Comparison of ENCODE assay signal across 27 mouse cellular contexts in genomic region chr2:83797902-83798497, GRCm38 (mm10). TPM values are rescaled to one million over a fixed set of nuclear protein-coding genes. Genes with fewer than 3 reads are reported as not detected.
A peak's percentile ranks its signal among the peaks of the same experiment; 100 is the strongest.
DNase-seq lines count a peak whose midpoint lies in the region; ATAC-seq and TF ChIP-seq lines count a peak whose summit lies in the region.
"Had no signal": no experiment of that assay in that cellular context is flagged by ENCODE, and none has a peak within 500 bp of the region (broad histone marks: within the 10 kb centered on the region; RNA-seq: fewer than 3 reads in every experiment).

No protein-coding gene starts in this region.

- DNase-seq in forebrain, embryonic 14.5 days (ENCODE audit: low spot score) = peak; percentile 59
- DNase-seq in forebrain, embryonic 10.5 days (ENCODE audit: extremely low spot score, low spot score) = no peak
- no peak for DNase-seq in midbrain, embryonic 10.5 days (ENCODE audit: low spot score)
- DNase-seq in Muller cell, postnatal 12 days (ENCODE audit: inconsistent ontology term) = peak; percentile 61
- DNase-seq in brain, embryonic 14.5 days (ENCODE audit: low read depth) = peak; percentile 76
- DNase-seq in adrenal gland, postnatal 14 days = no peak
- DNase-seq: adrenal gland, adult 8-10 months; adrenal gland, postnatal 36 days; cerebellum, adult 11 months; cerebellum, adult 2 months; cerebellum, adult 9-11 months; cerebellum, postnatal 25 days; gastrocnemius, postnatal 10 days; gastrocnemius, postnatal 36 days; kidney, adult 11 months had no signal

- H3K4me1 ChIP-seq in forebrain, embryonic 14.5 days (ENCODE audit: control insufficient read depth, insufficient read depth, low read length) = peaks cover 4% of the 10 kb centered on the region; the same call in 1 of the 2 replicates
- no peaks in the 10 kb centered on the region for H3K4me1 ChIP-seq in forebrain, embryonic 10.5 days
- H3K4me1 ChIP-seq in midbrain, embryonic 12.5 days = no peaks in the 10 kb centered on the region
- H3K4me1 ChIP-seq in midbrain, embryonic 10.5 days = no peaks in the 10 kb centered on the region
- no peaks in the 10 kb centered on the region for H3K4me1 ChIP-seq in intestine, embryonic 16.5 days (ENCODE audit: control insufficient read depth, insufficient read depth, low read length)
- H3K4me1 ChIP-seq: embryonic facial prominence, embryonic 12.5 days; embryonic facial prominence, embryonic 15.5 days; hindbrain, embryonic 12.5 days; hindbrain, embryonic 15.5 days had no signal

- no peak overlapping the region for H3K9ac ChIP-seq in forebrain, embryonic 14.5 days (ENCODE audit: low read length)
- no peak overlapping the region for H3K9ac ChIP-seq in midbrain, embryonic 12.5 days (replicated peaks)
- H3K9ac ChIP-seq in intestine, embryonic 16.5 days (ENCODE audit: low read depth, low read length) = no peak overlapping the region
- H3K9ac ChIP-seq: embryonic facial prominence, embryonic 12.5 days; embryonic facial prominence, embryonic 15.5 days; hindbrain, embryonic 12.5 days; hindbrain, embryonic 15.5 days had no signal

- no peak for TF ChIP-seq POLR2A in brain, embryonic 14.5 days (IDR thresholded peaks at IDR 0.05; ENCODE audit: borderline replicate concordance, extremely low read depth, insufficient read depth, insufficient read length, poor library complexity, severe bottlenecking)

- no peak overlapping the region for H3K4me2 ChIP-seq in forebrain, embryonic 14.5 days (ENCODE audit: low read length)
- H3K4me2 ChIP-seq in midbrain, embryonic 12.5 days (replicated peaks) = no peak overlapping the region
- no peak overlapping the region for H3K4me2 ChIP-seq in intestine, embryonic 16.5 days (ENCODE audit: low read depth, low read length)
- H3K4me2 ChIP-seq: embryonic facial prominence, embryonic 12.5 days; embryonic facial prominence, embryonic 15.5 days; heart, embryonic 11.5 days; hindbrain, embryonic 12.5 days; hindbrain, embryonic 15.5 days had no signal

- peak; percentile 67 for ATAC-seq in forebrain, embryonic 14.5 days
- 0 out of 2 replicates have a peak, but pooled peaks have one; percentile 50 for ATAC-seq in midbrain, embryonic 12.5 days (ENCODE audit: low FRiP score, low read depth)
- no peak for ATAC-seq in intestine, embryonic 16.5 days
- ATAC-seq: activated CD4-positive, CD25-positive, alpha-beta regulatory T cell, adult 4 months; CD4-positive, CD25-positive, alpha-beta regulatory T cell, adult 4 months had no signal

- no peaks in the 10 kb centered on the region for H3K9me3 ChIP-seq in forebrain, embryonic 14.5 days (replicated peaks; ENCODE audit: control insufficient read depth, low read length)
- no peaks in the 10 kb centered on the region for H3K9me3 ChIP-seq in forebrain, embryonic 10.5 days
- H3K9me3 ChIP-seq in midbrain, embryonic 12.5 days = no peaks in the 10 kb centered on the region
- H3K9me3 ChIP-seq in midbrain, embryonic 10.5 days (replicated peaks) = no peaks in the 10 kb centered on the region
- H3K9me3 ChIP-seq in intestine, embryonic 16.5 days (ENCODE audit: control insufficient read depth, low read length) = no peaks in the 10 kb centered on the region
- H3K9me3 ChIP-seq: embryonic facial prominence, embryonic 12.5 days; embryonic facial prominence, embryonic 15.5 days; hindbrain, embryonic 12.5 days; hindbrain, embryonic 15.5 days had no signal

- H3K27ac ChIP-seq in forebrain, embryonic 14.5 days (ENCODE audit: low read depth, low read length) = no peak overlapping the region
- H3K27ac ChIP-seq in forebrain, embryonic 10.5 days = no peak overlapping the region
- no peak overlapping the region for H3K27ac ChIP-seq in midbrain, embryonic 12.5 days (replicated peaks)
- no peak overlapping the region for H3K27ac ChIP-seq in midbrain, embryonic 10.5 days (replicated peaks)
- no peak overlapping the region for H3K27ac ChIP-seq in intestine, embryonic 16.5 days (ENCODE audit: low read length)
- H3K27ac ChIP-seq: embryonic facial prominence, embryonic 12.5 days; embryonic facial prominence, embryonic 15.5 days; hindbrain, embryonic 12.5 days; hindbrain, embryonic 15.5 days had no signal

- no peaks in the 10 kb centered on the region for H3K27me3 ChIP-seq in forebrain, embryonic 14.5 days (replicated peaks; ENCODE audit: control insufficient read depth, insufficient read depth, low read length)
- H3K27me3 ChIP-seq in forebrain, embryonic 10.5 days (ENCODE audit: poor library complexity, severe bottlenecking) = no peaks in the 10 kb centered on the region
- no peaks in the 10 kb centered on the region for H3K27me3 ChIP-seq in midbrain, embryonic 12.5 days
- no peaks in the 10 kb centered on the region for H3K27me3 ChIP-seq in midbrain, embryonic 10.5 days (ENCODE audit: low read depth, poor library complexity, severe bottlenecking)
- no peaks in the 10 kb centered on the region for H3K27me3 ChIP-seq in intestine, embryonic 16.5 days (replicated peaks; ENCODE audit: control insufficient read depth, insufficient read depth, low read length)
- H3K27me3 ChIP-seq: embryonic facial prominence, embryonic 12.5 days; embryonic facial prominence, embryonic 15.5 days; hindbrain, embryonic 12.5 days; hindbrain, embryonic 15.5 days had no signal

- no peak overlapping the region for H3K4me3 ChIP-seq in forebrain, embryonic 14.5 days (ENCODE audit: low read depth, low read length)
- no peak overlapping the region for H3K4me3 ChIP-seq in forebrain, embryonic 10.5 days
- H3K4me3 ChIP-seq in midbrain, embryonic 12.5 days = no peak overlapping the region
- no peak overlapping the region for H3K4me3 ChIP-seq in midbrain, embryonic 10.5 days
- no peak overlapping the region for H3K4me3 ChIP-seq in intestine, embryonic 16.5 days (ENCODE audit: low read length)
- H3K4me3 ChIP-seq: embryonic facial prominence, embryonic 12.5 days; embryonic facial prominence, embryonic 15.5 days; hindbrain, embryonic 12.5 days; hindbrain, embryonic 15.5 days had no signal

- 34% methylated on average over 9 of the region's 9 CpGs for WGBS in forebrain, embryonic 14.5 days
- WGBS in forebrain, embryonic 10.5 days = 78% methylated on average over 9 of the region's 9 CpGs
- WGBS in midbrain, embryonic 12.5 days = 76% methylated on average over 9 of the region's 9 CpGs
- WGBS in midbrain, embryonic 10.5 days = 89% methylated on average over 9 of the region's 9 CpGs
- WGBS in intestine, embryonic 16.5 days = 85% methylated on average over 9 of the region's 9 CpGs

- H3K36me3 ChIP-seq in forebrain, embryonic 14.5 days (ENCODE audit: control insufficient read depth, insufficient read depth, low read length) = peaks cover 9% of the 10 kb centered on the region; the same call in 1 of the 2 replicates
- H3K36me3 ChIP-seq in forebrain, embryonic 10.5 days (replicated peaks) = peaks cover 94% of the 10 kb centered on the region
- H3K36me3 ChIP-seq in midbrain, embryonic 12.5 days = peaks cover 15% of the 10 kb centered on the region
- H3K36me3 ChIP-seq in midbrain, embryonic 10.5 days = peaks cover 82% of the 10 kb centered on the region
- peaks cover 7% of the 10 kb centered on the region for H3K36me3 ChIP-seq in intestine, embryonic 16.5 days (ENCODE audit: control insufficient read depth, insufficient read depth, low read length)

- no peak for TF ChIP-seq CTCF in brain, embryonic 14.5 days (IDR thresholded peaks at IDR 0.05; ENCODE audit: borderline replicate concordance, extremely low read depth, insufficient read depth, insufficient read length)

RNA-seq across cellular contexts. Expression of gene Fam171b, which starts 14.4 kb away (rescaled TPM):
- polyA plus RNA-seq in forebrain, embryonic 14.5 days (2014; fragmentation: Nextera tagmentation; extraction: Ambion mirVana) = 55.9 and 66.5 TPM in 2 replicates
- 34.4 and 37.5 TPM in 2 replicates for polyA plus RNA-seq in forebrain, embryonic 10.5 days (2016; fragmentation: Nextera tagmentation; extraction: Ambion mirVana)
- polyA plus RNA-seq in midbrain, embryonic 12.5 days (2016; fragmentation: Nextera tagmentation; extraction: Ambion mirVana) = 62.9 and 66.2 TPM in 2 replicates
- 24.3 and 32.6 TPM in 2 replicates for polyA plus RNA-seq in midbrain, embryonic 10.5 days (2016; fragmentation: Nextera tagmentation; extraction: Ambion mirVana)
- 37.4 and 49.8 TPM in 2 replicates for polyA plus RNA-seq in brain, embryonic 14.5 days (2012; rRNA removed)
- total RNA-seq in adrenal gland, postnatal 14 days (2021) = 4.0 and 5.8 TPM in 2 replicates
- polyA plus RNA-seq in intestine, embryonic 16.5 days (2015; fragmentation: Nextera tagmentation; extraction: Ambion mirVana) = 6.6 and 6.8 TPM in 2 replicates
- total RNA-seq: common myeloid progenitor, adult 5-6 weeks; granulocyte monocyte progenitor cell, adult 5-6 weeks; MEL had no signal

Comparison
In these comparisons a context has a peak if more than half of its experiments do, and no peak if none do; other contexts are left out.
1. DNase-seq: peak in forebrain, embryonic 14.5 days (single experiment), Muller cell, postnatal 12 days (single experiment) and brain, embryonic 14.5 days (single experiment); none in forebrain, embryonic 10.5 days (single experiment), midbrain, embryonic 10.5 days (single experiment) and adrenal gland, postnatal 14 days (single experiment).